Mouse (Mus musculus) adrenal gland, postnatal 4 days (tissue): ENCODE results near the gene E2f8. TPM values are rescaled to one million over a fixed set of nuclear protein-coding genes. Genes with fewer than 3 reads are reported as not detected.

ENCODE experiments used
- DNase-seq, 2 experiments: peaks; one replicate each; pipeline ENCODE4 v3.0.0; 2021 to 2022; ENCODE audit warnings: low spot score in 2 of 2, mixed read lengths in 2 of 2
- total RNA-seq, 2 experiments: library from RNA; stranded (reverse); gene quantifications; 2 replicates each; pipeline ENCODE4 v1.2.3; 2021

E2f8 gene
- total RNA-seq, 2 experiments from 2014 or later: 15.5 to 18.8 TPM

DNA sequence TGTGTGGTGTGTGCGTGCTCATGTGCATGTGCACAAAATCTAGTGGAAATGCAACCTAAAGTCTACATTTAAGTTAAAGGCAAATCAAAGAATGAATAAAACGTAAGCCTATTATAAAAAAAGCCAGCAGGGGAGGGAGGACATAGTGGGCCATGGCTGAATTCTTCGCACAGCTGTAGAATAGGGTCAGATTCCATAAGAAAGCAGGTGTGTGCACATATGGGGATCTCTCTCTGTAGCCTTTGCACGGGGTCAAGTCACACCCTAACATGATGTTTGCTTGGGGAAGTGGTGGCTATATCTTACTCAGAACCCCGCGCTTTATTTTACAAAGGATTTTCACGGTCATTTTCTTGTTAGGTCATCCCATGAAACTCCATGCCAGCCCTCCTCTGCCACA, 11.7 kb upstream of the E2f8 start:
- no peak for DNase-seq

DNA sequence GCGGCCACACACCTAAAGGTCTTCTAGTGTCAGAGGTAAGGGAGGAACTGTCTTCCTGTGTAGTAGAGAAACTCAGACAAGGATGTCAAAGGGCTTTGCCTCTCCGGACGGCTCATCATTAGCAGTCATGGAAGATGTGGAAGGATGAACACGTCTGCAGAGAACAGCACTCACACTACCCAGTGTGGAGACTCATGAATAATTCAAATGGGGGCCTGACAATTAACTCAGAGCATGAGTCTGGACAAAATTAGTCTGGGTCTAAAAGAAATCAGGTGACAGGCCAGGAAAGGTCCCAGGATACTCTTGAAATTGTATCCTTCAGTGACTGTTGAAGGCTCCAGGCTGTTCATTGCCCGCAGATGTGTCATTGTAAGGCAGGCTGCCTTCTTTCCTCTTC, 9.6 kb upstream of the E2f8 start:
- no peak for DNase-seq

DNA sequence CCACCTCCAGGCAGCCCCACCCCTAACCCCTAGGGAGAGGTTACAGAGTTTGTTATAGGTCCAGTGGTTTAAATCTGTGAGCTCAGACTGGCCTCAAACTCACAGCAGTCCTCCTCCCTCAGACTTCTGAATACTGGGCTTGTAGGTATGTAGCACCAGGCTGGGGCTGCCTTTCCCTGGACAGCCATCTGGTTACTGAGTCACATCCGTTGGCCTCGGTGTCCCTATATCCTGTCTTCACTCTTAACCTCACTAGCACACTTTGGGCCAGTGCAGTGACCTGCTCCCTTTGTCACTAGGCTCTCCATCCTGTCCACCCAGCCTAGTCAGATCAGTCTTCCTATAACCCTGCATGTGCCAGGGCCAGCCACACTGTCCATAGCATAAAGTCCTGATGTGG, 7.4 kb upstream of the E2f8 start:
- DNase-seq: no peak

DNA sequence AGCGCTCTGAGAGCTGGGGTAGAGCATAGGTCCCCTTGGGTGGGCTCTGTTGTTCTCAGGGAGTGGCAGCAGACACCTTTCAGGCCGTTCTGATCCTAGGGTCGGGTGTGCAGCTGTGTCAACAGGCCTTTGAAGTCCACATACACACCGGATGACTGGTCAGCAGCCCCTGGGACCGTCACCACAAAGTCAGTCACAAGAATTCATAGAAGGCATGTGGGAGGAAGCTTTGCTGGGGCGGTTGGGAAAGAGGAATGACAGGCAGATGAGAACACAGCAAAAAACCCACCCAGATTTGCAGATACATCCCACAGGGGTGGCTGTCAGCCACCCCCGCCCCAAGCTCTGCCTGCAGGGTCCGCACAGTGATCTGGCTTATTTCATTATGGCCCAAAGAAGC, 6.6 kb upstream of the E2f8 start:
- no peak for DNase-seq

DNA sequence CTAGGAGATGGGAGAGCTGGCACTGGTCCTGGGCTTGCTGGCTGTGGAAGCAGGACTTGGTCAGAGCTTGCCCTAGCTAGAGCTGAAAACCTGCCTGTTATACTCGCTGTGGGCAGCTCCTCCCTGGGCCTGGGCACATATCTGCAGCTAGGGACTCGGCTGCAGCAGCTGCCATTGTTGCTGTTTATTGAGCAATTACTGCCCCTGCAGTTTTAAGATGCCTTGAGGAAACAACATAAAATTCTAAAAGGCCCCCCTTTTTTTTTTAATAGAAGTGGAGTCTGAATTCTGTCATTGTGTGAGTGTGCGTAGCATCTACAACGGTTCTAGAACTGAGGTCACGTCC, 2.8 kb upstream of the E2f8 start:
- DNase-seq: no peak

DNA sequence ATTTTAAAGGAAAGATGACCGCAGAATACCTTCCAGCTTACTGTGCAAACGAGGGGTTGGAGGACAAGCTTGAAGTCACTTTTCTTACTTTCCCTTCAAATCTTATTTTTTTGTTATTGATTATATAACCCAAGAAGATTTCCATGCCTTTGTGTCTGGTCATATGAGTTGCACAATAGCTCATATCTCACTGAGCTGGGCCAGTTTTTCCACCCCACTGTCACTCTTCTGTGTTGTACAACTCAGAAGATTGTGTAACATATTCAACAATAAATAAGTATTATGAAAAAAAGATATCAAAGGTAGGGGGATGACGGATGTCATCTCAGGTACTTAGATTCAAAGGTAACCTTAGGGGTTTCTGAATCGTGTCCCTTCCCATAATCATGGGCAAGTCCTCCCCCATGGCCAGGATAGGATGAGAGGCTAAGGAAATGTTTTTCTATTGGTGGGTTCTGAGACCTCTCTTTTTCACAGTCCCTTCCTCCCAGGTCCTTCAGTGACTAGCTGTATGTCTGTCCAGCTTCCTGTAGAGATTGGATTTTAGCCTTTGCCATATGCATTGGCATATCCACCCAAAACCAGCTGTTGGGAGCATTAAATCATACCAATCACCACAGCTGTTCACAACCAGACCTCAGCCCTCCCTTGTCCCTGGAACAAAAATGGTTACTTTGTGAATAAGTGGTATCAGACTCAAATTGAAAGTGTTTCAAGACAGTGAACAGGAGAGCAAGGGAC, 2.3 kb upstream of the E2f8 start:
- no peak for DNase-seq

DNA sequence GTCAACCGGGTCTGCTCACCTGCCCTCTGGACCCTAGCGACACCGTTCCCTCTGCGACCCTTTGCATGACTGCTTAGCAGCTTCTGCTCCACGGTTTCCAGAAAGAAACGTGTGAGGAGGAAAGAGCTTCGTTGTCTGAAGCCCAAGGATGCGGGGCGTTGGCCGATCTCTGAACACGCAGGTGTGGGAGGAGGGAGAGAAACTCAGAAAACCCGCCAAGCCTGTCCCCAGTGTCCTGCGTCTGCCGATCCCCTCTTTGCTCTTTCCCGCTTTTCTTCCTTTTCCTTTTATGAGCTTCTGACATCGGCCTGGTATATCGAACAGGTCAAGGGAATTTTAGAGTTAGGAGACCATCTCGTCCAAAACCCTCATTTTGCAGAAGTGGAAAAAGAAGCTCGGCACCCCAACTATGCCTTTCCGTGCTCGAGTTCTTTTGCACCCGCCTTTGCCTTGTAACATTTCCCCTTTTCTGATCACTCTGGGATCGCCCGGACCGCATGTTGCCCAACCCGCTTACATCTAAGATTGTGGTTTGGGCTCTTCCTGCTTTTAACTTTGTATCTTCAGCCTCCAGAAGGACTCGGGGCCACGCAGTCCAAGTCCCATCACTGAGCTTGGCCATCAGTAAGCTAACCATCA, 694 bp upstream of the E2f8 start:
- DNase-seq: no peak

DNA sequence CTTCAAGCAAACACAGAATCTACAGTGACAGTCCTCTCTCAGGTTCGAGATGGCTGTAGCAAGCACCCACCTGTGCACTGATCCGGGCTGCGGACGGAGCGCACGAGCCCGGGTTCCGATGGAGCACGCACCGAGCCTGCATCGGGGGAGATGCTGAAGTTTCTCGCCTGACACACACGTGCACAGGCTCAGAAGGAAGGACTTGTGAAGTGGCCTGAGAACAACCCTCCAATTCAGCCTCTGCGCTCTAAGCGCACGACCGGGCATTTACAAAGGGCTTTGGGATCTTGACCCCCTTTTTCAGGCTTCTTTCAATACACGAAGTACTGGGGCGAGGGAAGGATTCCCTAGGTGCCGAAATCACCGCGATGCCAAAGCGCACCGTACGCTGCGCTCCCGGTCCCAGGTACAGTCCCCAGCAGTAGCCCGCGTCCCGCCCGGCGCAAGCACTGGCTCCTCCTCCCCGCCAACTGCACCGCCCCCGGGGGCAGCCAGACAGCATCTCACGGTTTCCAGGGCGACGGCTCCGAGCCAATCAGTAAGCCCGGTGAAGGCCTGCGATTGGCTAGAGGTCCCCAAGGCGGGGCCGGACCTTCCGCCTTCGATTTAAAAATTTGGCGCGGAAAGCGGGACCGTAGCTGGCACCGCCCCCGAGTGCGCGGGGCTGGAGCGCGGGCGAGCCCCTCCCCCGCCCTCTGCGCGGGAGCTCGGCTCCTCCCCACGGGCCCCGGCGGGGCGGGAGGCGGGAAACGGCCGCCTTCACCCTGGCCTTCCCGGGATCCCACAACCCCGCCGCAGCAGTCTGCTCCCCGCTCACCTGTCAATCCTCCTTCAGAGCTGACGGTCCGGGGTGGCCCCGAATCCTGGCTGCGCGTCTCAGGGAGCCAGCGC, 560 bp downstream of the E2f8 start:
- peak; percentile 89 to 97 for DNase-seq

DNA sequence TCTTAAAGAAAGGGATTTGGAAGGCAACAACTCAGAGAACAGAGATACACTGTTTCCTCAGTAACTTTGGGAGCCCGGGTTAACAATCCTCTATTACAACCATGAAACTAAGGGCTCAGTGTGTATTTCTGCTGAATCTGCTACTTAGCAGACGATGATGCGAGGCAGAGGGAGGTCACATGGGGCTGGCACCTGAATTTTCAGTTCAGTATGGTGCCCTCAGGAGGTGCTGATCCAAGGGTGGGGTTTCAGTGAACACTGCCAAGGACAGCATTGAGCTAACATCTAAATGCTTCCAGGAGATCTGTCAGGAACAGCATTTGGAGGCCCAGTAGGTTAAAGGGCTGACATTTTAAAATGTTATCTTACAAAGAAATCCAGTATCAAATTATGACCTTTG, 1.8 kb downstream of the E2f8 start:
- no peak for DNase-seq

DNA sequence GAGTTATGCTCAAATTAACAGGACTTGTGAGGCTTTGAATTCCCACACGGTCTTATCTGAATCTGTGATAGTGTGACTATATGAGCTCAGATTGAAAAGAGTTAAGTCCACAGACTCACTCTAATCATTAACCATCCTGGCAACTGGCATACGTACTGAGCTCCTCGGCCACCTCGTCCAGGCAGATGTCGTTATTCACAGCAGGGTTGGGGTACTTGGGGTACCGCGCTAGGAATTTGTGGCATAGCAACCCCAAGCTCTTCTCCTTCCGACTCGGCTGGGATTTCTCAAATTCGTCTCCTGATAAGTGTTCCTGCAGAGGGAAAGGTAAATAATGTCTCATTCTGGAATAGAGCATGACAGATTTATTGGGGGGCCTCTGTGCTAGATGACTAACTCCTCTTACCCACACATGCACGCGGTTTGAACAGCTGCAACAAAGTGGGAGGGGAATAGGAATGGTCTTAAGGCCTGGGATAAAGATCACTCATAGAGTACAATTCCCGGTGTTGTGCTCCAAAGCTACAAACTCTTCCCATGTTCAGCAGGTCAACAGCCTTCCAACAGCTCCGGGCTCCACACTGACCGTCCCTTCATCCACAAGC, 3.5 kb downstream of the E2f8 start:
- DNase-seq: no peak

DNA sequence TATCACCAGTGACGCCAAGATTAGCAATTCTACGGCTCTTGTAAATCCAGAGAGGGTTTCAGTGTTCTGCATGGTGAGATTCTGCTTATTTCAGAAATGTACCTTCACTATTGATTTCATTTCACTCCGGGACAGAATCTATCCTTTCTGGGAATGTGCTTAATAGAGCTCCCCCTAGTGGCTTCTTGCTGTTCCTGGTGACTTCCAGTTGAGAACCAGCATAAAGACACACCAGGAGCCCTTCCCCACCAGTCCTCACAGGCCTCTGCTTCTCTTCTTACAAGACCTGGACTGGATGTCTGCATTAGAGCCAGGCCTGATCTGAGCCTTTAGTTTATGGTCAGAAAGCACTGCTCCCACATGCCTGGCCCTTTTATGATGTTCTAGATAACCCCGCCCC, 4.9 kb downstream of the E2f8 start:
- no peak for DNase-seq

DNA sequence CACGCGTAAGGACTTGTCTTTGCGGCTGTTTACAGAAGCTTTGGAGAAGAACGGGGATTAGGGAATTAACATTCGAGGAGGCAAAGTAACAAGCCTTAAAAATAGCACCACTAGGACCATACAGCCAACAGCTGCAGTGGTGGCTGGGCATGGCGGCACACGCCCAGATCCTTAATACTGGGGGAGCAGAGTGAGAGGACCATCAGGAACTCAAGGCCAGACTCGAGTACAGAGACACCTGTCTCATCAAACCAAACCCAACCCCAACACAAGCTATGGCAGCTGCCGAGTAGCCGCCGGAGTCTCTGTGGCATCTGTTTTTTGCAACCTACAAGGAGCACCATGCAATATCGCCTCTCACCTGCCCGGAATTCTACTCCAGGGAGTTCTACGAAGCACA, 6.3 kb downstream of the E2f8 start:
- no peak for DNase-seq

DNA sequence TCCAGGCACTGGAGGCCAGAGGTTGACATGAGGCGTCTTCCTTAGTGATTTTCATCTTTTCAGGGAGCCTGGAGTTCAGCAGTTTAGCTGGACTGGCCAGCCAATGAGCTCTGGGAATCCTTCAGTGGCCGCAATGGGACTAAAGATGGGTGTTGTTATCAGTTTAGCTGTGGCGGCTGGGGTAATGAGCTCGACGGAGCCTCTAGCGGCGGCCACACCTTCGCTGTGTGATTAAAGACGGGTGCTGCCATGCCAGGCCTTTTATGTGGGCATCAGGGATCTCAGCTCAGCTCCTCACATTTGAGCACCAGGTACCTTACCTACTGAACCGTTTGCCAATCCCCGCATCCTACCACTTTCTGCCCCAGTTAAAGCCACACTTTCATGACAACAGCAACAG, 10.1 kb downstream of the E2f8 start:
- DNase-seq: no peak

DNA sequence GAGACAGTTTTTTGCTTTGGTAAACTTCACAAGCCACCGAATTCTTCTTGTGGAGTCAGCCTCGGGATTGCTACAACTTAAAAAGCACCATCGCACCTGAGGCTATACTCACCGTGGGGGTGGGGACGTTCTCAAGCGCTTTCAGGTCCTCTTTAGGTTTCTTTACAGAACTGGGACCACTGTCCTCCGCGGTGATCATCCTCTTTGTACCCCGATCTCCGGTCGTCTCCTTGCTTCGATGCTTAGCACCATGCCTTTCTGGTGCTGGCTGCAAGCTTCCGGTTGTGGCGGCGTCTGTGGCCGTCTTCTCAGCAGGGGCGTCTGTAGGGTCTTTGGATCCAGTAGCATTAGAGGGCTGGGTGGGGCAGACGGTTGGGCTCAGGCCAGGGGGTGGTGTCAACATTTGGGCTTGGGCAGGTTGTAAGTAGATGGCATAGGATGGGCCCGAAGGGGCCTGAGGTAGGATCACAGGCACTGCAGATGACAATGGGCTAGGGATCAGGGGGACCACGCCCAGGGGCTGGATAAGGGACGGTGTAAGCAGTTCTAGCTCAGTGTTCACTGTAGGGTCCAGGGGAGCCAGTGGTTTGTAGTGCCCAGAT, 10.7 kb downstream of the E2f8 start:
- DNase-seq: no peak

DNA sequence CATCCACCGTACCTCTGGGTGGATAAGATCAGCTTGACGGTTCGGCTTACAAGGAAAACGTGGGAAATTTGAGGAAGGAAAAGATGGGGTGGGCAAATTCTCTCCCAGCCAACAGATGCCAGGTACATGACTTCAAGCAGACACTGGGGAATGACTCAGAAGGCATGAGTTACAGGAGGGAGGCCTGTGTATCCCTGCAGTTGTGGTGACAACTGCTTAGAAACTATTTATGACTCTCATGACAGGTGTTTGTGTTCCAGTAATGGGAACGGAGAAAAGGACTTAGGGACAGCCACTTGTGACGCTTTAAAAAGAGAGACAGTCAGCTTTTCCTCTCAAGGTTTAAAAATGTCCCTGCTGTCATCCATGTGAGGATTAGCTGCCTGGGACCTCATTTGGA, 11.3 kb downstream of the E2f8 start:
- no peak for DNase-seq

DNA sequence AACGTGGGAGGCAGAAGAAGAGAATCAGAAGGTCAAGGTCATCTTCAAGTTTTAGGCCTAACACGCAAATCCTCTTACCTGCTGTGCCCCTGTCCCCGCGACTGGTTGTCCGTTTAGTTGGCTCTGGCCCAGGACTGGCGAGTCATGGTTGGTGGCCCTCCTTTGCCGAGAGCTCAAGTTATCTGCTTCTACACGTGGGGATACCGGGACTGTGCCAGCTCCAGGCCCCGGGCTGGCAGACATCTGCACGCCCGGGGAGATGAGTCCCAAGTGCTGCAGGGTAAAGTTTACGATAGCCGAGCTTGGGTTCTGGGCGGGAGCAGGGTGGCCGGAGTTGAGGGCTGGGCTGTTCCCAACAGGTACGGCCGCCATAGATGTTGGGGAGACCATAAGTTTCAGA, 13.8 kb downstream of the E2f8 start:
- DNase-seq: no peak

DNA sequence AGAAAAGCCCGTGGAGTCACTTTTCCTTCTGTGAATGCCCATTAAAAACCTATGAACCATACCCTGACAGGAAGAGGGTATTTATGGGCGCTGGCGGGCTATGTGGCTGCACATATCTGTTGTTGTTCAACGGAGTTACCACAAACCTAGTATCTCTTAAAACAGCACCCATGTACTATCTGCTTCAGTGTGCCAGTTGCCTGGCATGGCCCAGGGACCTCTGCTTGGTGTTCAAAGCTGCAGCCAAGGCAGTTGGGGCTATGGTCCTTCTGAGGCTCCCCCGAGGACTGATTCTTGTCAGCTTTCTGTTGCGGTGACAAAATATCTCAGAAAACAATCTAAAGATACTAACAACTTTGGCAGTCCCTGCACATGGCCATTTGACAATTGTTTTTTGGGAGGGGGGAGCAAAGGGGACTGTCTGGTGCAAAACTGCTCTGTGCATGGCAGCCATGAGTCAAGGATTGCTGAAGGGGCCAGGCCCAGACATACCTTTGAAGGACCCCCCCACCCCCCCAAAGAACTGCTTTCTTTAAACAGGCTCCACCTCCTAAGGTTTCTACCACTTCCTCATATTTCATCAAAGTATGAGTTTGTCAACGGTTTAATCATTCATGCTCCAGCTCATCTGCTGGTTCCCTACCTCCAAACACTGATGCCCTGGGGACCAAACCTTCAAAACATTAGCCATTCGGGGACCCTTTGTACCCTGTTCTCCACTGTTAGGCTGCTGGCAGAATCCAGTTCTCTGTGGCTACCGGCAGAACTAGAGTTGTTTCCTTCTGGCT, 16.5 kb downstream of the E2f8 start:
- DNase-seq: no peak

DNA sequence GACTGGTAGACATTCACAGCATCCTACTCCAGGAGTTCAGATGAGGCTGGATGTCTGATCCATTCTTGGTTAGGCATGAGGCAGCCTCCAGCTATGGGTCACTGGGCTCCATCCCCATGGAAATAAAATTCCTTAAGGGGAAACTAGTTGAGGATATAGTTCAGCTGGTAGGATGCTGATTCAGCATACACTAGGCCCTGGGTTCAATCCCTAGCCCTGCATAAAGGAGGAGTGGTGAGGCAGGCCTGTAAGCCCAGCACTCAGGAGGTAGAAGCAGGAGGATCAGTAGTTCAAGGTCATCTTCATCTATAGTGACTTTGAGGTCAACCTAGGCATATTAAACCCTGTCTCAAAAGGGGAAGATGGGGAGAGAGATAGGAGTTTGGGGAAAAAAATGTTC, 17.2 kb downstream of the E2f8 start:
- DNase-seq: no peak

DNA sequence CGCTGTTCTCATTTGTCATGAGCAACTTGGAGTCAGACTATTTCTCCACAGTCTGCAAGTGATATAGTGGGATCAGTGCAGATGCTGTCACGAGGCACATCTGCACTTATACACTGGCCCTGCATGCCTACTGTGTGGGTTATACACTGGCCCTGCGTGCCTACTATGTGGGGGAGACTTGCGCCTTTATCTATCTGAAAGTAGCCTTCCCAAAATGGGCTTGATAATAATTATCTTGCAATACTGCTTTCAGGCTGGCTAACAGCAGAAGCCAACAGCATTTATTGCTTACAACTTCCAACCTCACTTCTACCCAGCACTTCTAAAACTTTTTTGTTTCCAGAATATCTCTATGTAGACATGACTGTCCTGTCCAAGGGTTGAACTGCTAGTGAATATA, 19.6 kb downstream of the E2f8 start:
- no peak for DNase-seq

DNA sequence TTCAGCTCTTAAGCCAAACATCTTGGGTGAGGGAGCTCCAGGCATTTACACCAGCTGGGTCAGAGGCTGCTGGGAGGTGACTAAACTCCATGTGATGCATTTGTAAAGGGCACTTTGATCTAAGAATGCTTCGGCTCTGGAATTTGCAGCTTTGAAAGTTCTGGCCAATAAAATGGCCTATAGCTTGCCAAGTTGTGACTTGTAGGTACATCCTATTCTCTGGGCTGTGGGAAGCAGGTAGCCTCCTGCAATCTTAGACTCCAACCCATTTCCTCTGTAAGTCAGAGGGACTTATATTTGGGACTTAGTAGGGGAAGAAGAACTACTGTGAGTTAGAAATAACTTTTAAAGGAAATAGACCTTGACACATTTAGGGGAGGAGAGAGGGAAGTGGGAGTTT, 20.4 kb downstream of the E2f8 start:
- no peak for DNase-seq

DNA sequence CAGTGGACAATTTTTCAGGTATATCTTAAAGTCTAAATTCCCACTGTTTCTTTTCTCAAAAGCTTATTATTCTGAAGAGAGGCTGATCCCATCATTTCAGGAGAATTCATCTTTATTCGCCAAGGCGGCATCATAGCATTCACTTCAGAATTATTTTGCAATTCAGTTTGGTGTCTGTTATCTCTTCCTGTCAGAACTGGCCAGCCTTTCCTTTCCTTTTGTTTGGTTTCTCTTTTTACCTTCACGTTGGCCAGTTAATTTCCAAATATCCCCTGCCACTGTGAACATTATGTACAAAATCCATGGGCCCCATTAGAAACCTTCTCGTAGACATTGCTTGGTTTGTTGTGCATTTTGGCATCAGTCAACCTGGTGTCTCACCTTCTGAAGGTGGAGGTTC, 22.0 kb downstream of the E2f8 start:
- DNase-seq: no peak
